Mouse (Mus musculus): ENCODE data around the gene Hist1h2bm. TPM values are rescaled to one million over a fixed set of nuclear protein-coding genes. Genes with fewer than 3 reads are reported as not detected.
"Not testable (repeated sequence)": the region's sequence is repeated elsewhere in the genome, so short reads cannot be mapped to it uniquely, and the experiment has no call there.

Hist1h2bm gene
- polyA plus RNA-seq, 1 experiment: 14.2 TPM

GRCm38 (mm10) chr13:21716540-21717391 lies 5.1 kb upstream of the Hist1h2bm start:
- H3K9ac ChIP-seq (ENCODE audit: low read depth, poor library complexity, severe bottlenecking): peak overlapping the region; percentile 96
- not testable (repeated sequence) for H3K9me3 ChIP-seq (replicated peaks; ENCODE audit: control insufficient read depth, insufficient read depth, low read length, poor library complexity, severe bottlenecking); H3K27me3 ChIP-seq (ENCODE audit: control insufficient read depth, insufficient read depth, low read length, poor library complexity, severe bottlenecking); H3K4me1 ChIP-seq (ENCODE audit: control insufficient read depth, insufficient read depth, low read length); H3K36me3 ChIP-seq (ENCODE audit: control insufficient read depth, insufficient read depth, low read length, poor library complexity, severe bottlenecking)
- H3K4me3 ChIP-seq (ENCODE audit: low read depth, low read length): peak overlapping the region; percentile 87
- peak overlapping the region; percentile 98 for H3K27ac ChIP-seq (ENCODE audit: insufficient read depth, low read length)
- peak; percentile 54 for TF ChIP-seq POLR2A (IDR thresholded peaks at IDR 0.05; ENCODE audit: insufficient read depth, low read length)

- Histone ChIP-seq H3K4me3 (ENCODE audit: low read depth, low read length) (peak within 1 kb of the TSS; percentile 97), H3K27ac (ENCODE audit: insufficient read depth, low read length) (peak within 1 kb of the TSS; percentile 98), H3K9ac (ENCODE audit: low read depth, poor library complexity, severe bottlenecking) (peak within 1 kb of the TSS; percentile 98)
- not testable (repeated sequence) for H3K36me3 ChIP-seq (ENCODE audit: control insufficient read depth, insufficient read depth, low read length, poor library complexity, severe bottlenecking); H3K27me3 ChIP-seq (ENCODE audit: control insufficient read depth, insufficient read depth, low read length, poor library complexity, severe bottlenecking); H3K9me3 ChIP-seq (replicated peaks; ENCODE audit: control insufficient read depth, insufficient read depth, low read length, poor library complexity, severe bottlenecking); H3K4me1 ChIP-seq (ENCODE audit: control insufficient read depth, insufficient read depth, low read length)
- TF ChIP-seq POLR2A (IDR thresholded peaks at IDR 0.05; ENCODE audit: insufficient read depth, low read length) (peak; percentile 89), EP300 (IDR thresholded peaks at IDR 0.05; ENCODE audit: insufficient read depth, low read depth, low read length) (0 out of 2 replicates have a peak, but pooled peaks have one; percentile 10)
Observed at GRCm38 (mm10) chr13:21717397-21718357, 4.2 kb upstream of the Hist1h2bm start, which contains the start of gene Hist1h3h. Gene Hist1h3h, plus strand, starts transcription at chr13:21717659.

- H3K36me3 ChIP-seq (ENCODE audit: control insufficient read depth, insufficient read depth, low read length, poor library complexity, severe bottlenecking): no peaks in the 10 kb centered on the region
- H3K9me3 ChIP-seq (replicated peaks; ENCODE audit: control insufficient read depth, insufficient read depth, low read length, poor library complexity, severe bottlenecking): no peaks in the 10 kb centered on the region
- H3K9ac ChIP-seq (ENCODE audit: low read depth, poor library complexity, severe bottlenecking): peak overlapping the region; percentile 98
- peak; percentile 80 for TF ChIP-seq POLR2A (IDR thresholded peaks at IDR 0.05; ENCODE audit: insufficient read depth, low read length)
- TF ChIP-seq EP300 (IDR thresholded peaks at IDR 0.05; ENCODE audit: insufficient read depth, low read depth, low read length): no peak
- no peak for TF ChIP-seq CTCF (IDR thresholded peaks at IDR 0.05; ENCODE audit: low read depth, low read length)
- no peaks in the 10 kb centered on the region for H3K27me3 ChIP-seq (ENCODE audit: control insufficient read depth, insufficient read depth, low read length, poor library complexity, severe bottlenecking)
- peak overlapping the region; percentile 98 for H3K27ac ChIP-seq (ENCODE audit: insufficient read depth, low read length)
- H3K4me3 ChIP-seq (ENCODE audit: low read depth, low read length): peak overlapping the region; percentile 97
- H3K4me1 ChIP-seq (ENCODE audit: control insufficient read depth, insufficient read depth, low read length): no peaks in the 10 kb centered on the region
Observed at GRCm38 (mm10) chr13:21718381-21719080, 3.3 kb upstream of the Hist1h2bm start.

GRCm38 (mm10) chr13:21721107-21721756 lies 612 bp upstream of the Hist1h2bm start:
- H3K9me3 ChIP-seq (replicated peaks; ENCODE audit: control insufficient read depth, insufficient read depth, low read length, poor library complexity, severe bottlenecking); H3K36me3 ChIP-seq (ENCODE audit: control insufficient read depth, insufficient read depth, low read length, poor library complexity, severe bottlenecking); H3K4me1 ChIP-seq (ENCODE audit: control insufficient read depth, insufficient read depth, low read length); H3K27me3 ChIP-seq (ENCODE audit: control insufficient read depth, insufficient read depth, low read length, poor library complexity, severe bottlenecking): not testable (repeated sequence)
- Histone ChIP-seq H3K27ac (ENCODE audit: insufficient read depth, low read length) (peak overlapping the region; percentile 84), H3K4me3 (ENCODE audit: low read depth, low read length) (peak overlapping the region; percentile 68), H3K9ac (ENCODE audit: low read depth, poor library complexity, severe bottlenecking) (peak overlapping the region; percentile 72)

- TF ChIP-seq POLR2A (IDR thresholded peaks at IDR 0.05; ENCODE audit: insufficient read depth, low read length) (no peak), CTCF (IDR thresholded peaks at IDR 0.05; ENCODE audit: low read depth, low read length) (no peak), EP300 (IDR thresholded peaks at IDR 0.05; ENCODE audit: insufficient read depth, low read depth, low read length) (no peak)
- peak overlapping the region; percentile 51 for H3K4me3 ChIP-seq (ENCODE audit: low read depth, low read length)
- H3K36me3 ChIP-seq (ENCODE audit: control insufficient read depth, insufficient read depth, low read length, poor library complexity, severe bottlenecking): no peaks in the 10 kb centered on the region
- no peaks in the 10 kb centered on the region for H3K4me1 ChIP-seq (ENCODE audit: control insufficient read depth, insufficient read depth, low read length)
- no peaks in the 10 kb centered on the region for H3K9me3 ChIP-seq (replicated peaks; ENCODE audit: control insufficient read depth, insufficient read depth, low read length, poor library complexity, severe bottlenecking)
- H3K9ac ChIP-seq (ENCODE audit: low read depth, poor library complexity, severe bottlenecking): peak overlapping the region; percentile 96
- peak overlapping the region; percentile 98 for H3K27ac ChIP-seq (ENCODE audit: insufficient read depth, low read length)
- no peaks in the 10 kb centered on the region for H3K27me3 ChIP-seq (ENCODE audit: control insufficient read depth, insufficient read depth, low read length, poor library complexity, severe bottlenecking)
Observed at GRCm38 (mm10) chr13:21722373-21722925, 605 bp downstream of the Hist1h2bm start.
